Mouse (Mus musculus): ENCODE results near the gene Clrn1. TPM values are rescaled to one million over a fixed set of nuclear protein-coding genes. Genes with fewer than 3 reads are reported as not detected.

Gene Clrn1
- polyA plus RNA-seq, 1 experiment from 2014 or later: 1.0 TPM

DNA sequence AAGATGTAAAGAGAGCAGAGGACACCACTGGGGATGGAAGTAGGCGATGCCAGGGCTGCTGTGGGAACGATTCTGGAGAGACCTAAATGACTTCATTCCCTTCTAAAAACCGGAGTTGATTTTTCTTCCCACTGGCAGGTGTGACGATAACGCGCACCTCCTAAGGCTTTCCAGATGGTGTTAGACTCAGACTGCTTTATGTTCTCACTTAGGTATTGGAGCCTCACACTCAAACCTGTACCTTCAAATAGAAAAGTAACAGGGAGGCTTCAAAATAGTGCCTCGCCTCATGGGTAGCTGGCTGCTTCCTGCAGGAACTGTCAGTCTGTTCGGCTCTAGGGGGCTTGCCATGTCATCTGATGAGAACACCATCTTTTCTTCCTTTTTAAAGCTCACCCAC, 86.9 kb downstream of the Clrn1 start:
- ATAC-seq (ENCODE audit: low read depth): no peak
- no peaks in the 10 kb centered on the region for H3K4me1 ChIP-seq (ENCODE audit: control insufficient read depth, insufficient read depth, low read length)
- 48% methylated on average over 8 of the region's 8 CpGs for WGBS

More for the DNA sequence above, 86.9 kb downstream of the Clrn1 start:
- Histone ChIP-seq H3K4me3 (ENCODE audit: low read depth, low read length) (no peak overlapping the region), H3K36me3 (ENCODE audit: control insufficient read depth, insufficient read depth, low read length) (no peaks in the 10 kb centered on the region), H3K9me3 (ENCODE audit: control insufficient read depth, low read length) (no peaks in the 10 kb centered on the region), H3K9ac (ENCODE audit: low read depth, low read length) (no peak overlapping the region), H3K27me3 (replicated peaks; ENCODE audit: control insufficient read depth, insufficient read depth, low read length) (no peaks in the 10 kb centered on the region), H3K27ac (replicated peaks; ENCODE audit: low read depth, low read length) (no peak overlapping the region), H3K4me2 (ENCODE audit: low read depth, low read length) (no peak overlapping the region)
- DNase-seq (ENCODE audit: low spot score): no peak

Other genes with a start within 250 kb of the Clrn1 start
- 0.07 and 0.09 TPM in 2 replicates for gene Erich6, start 248.1 kb downstream of the Clrn1 start, polyA plus RNA-seq (2014; fragmentation: Nextera tagmentation; extraction: Ambion mirVana)
- gene Siah2, start 192.9 kb downstream of the Clrn1 start, polyA plus RNA-seq (2014; fragmentation: Nextera tagmentation; extraction: Ambion mirVana): 7.8 and 9.0 TPM in 2 replicates
- 0.19 and 0.20 TPM in 2 replicates for gene Mindy4b-ps, start 63.0 kb downstream of the Clrn1 start, polyA plus RNA-seq (2014; fragmentation: Nextera tagmentation; extraction: Ambion mirVana)
- gene Med12l, start 120.5 kb upstream of the Clrn1 start, polyA plus RNA-seq (2014; fragmentation: Nextera tagmentation; extraction: Ambion mirVana): 3.3 and 3.4 TPM in 2 replicates
- gene Gpr171, start 216.5 kb upstream of the Clrn1 start, polyA plus RNA-seq (2014; fragmentation: Nextera tagmentation; extraction: Ambion mirVana): 0.80 and 1.1 TPM in 2 replicates